Mouse (Mus musculus) kidney, embryonic 14.5 days (tissue): ENCODE measurements around the gene Dydc2. TPM values are rescaled to one million over a fixed set of nuclear protein-coding genes. Genes with fewer than 3 reads are reported as not detected.

Experiments
- ATAC-seq: fragments of 200-750 bp; cut with Nextera tagmentation; 2 replicates; pipeline ENCODE4 v1.8.0; 2017; ENCODE audit warnings: moderate number of reproducible peaks, mild to moderate bottlenecking, moderate TSS enrichment, moderate library complexity; ENCODE audit not compliant: low FRiP score, low TSS enrichment
- H3K27ac ChIP-seq: fragments of 300-500 bp; sonication (generic); 2 replicates; pipeline ENCODE4 v1.5.1; 2014; ENCODE audit warnings: low read depth, mild to moderate bottlenecking, low read length, moderate library complexity, mixed read lengths
- H3K27me3 ChIP-seq: fragments of 300-500 bp; sonication (generic); 2 replicates; pipeline ENCODE4 v1.6.1; 2014; ENCODE audit warnings: mild to moderate bottlenecking, low read length; ENCODE audit not compliant: control insufficient read depth, insufficient read depth
- H3K36me3 ChIP-seq: fragments of 300-500 bp; sonication (generic); 2 replicates; pipeline ENCODE4 v1.6.1; 2014; ENCODE audit warnings: low read length, mixed read lengths; ENCODE audit not compliant: control insufficient read depth, insufficient read depth
- H3K4me1 ChIP-seq: fragments of 300-500 bp; sonication (generic); 2 replicates; pipeline ENCODE4 v1.6.1; 2014; ENCODE audit warnings: low read length, mixed read lengths; ENCODE audit not compliant: control insufficient read depth, insufficient read depth
- H3K4me2 ChIP-seq: fragments of 300-500 bp; sonication (generic); replicated peaks from 2 replicates; pipeline ENCODE4 v1.6.1; 2014; ENCODE audit warnings: low read depth, mild to moderate bottlenecking, low read length
- H3K4me3 ChIP-seq: fragments of 300-500 bp; sonication (generic); 2 replicates; pipeline ENCODE4 v1.5.1; 2014; ENCODE audit warnings: mild to moderate bottlenecking, low read length
- H3K9ac ChIP-seq: fragments of 300-500 bp; sonication (generic); 2 replicates; pipeline ENCODE4 v1.6.1; 2014; ENCODE audit warnings: low read depth, mild to moderate bottlenecking, low read length, moderate library complexity
- H3K9me3 ChIP-seq: fragments of 300-500 bp; sonication (generic); 2 replicates; pipeline ENCODE4 v1.6.1; 2016; ENCODE audit warnings: low read length; ENCODE audit not compliant: control insufficient read depth
- WGBS: fragments of 180-500 bp; shearing (Covaris S2); extraction: QIAGEN DNeasy Blood & Tissue Kit; methylation state at CpG from one replicate; pipeline ENCODE4 v1.1.7; 2014; 5-methylcytosine and 5-hydroxymethylcytosine counted together
- polyA plus RNA-seq: library from polyadenylated mRNA; unstranded; fragments of >200 nt; fragmentation: Nextera tagmentation; extraction: Ambion mirVana; gene quantifications from 2 replicates; pipeline ENCODE4 v1.2.1, GENCODE M21; 2014

Dydc2 gene
- polyA plus RNA-seq, 1 experiment from 2014 or later: not detected

GRCm38 (mm10) chr14:41096296-41096860 lies 27.4 kb upstream of the Dydc2 start:
- Histone ChIP-seq H3K27ac (no peak overlapping the region), H3K27me3 (no peaks in the 10 kb centered on the region), H3K4me3 (no peak overlapping the region), H3K9ac (no peak overlapping the region), H3K36me3 (no peaks in the 10 kb centered on the region), H3K9me3 (no peaks in the 10 kb centered on the region), H3K4me1 (no peaks in the 10 kb centered on the region), H3K4me2 (no peak overlapping the region)
- WGBS: 90% methylated on average over 3 of the region's 3 CpGs
- no peak for ATAC-seq

GRCm38 (mm10) chr14:41094114-41094513 lies 25.1 kb upstream of the Dydc2 start:
- Histone ChIP-seq H3K9me3 (no peaks in the 10 kb centered on the region), H3K36me3 (no peaks in the 10 kb centered on the region), H3K27me3 (no peaks in the 10 kb centered on the region), H3K4me1 (no peaks in the 10 kb centered on the region), H3K27ac (no peak overlapping the region), H3K4me3 (no peak overlapping the region), H3K9ac (no peak overlapping the region), H3K4me2 (no peak overlapping the region)
- ATAC-seq: no peak
- WGBS: 67% methylated on average over 1 of the region's 1 CpGs

DNA sequence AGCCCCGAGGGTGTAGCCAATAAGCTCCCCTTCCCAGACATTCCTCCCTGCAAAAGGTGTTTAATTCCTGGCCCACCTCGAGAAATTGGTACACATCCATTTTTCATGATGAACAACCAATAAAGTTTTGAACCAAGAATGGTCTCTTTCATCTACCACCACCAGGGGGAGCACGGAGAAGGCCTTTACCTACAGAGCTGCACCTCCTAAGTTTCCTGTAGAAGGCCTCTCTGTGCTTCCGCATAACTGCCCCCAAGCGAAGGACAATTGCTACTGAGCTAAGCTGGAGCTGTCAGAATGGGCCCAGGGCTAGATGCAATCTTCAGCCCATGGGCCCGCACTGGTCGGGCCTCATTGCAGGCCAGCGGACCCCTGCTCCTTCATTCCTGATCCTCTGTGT lies 21.8 kb upstream of the Dydc2 start:
- no peak overlapping the region for H3K9ac ChIP-seq
- H3K4me3 ChIP-seq: no peak overlapping the region
- ATAC-seq: no peak
- no peaks in the 10 kb centered on the region for H3K4me1 ChIP-seq
- H3K36me3 ChIP-seq: no peaks in the 10 kb centered on the region
- no peak overlapping the region for H3K4me2 ChIP-seq
- no peaks in the 10 kb centered on the region for H3K27me3 ChIP-seq
- H3K27ac ChIP-seq: no peak overlapping the region
- no peaks in the 10 kb centered on the region for H3K9me3 ChIP-seq
- 53% methylated on average over 8 of the region's 8 CpGs for WGBS

DNA sequence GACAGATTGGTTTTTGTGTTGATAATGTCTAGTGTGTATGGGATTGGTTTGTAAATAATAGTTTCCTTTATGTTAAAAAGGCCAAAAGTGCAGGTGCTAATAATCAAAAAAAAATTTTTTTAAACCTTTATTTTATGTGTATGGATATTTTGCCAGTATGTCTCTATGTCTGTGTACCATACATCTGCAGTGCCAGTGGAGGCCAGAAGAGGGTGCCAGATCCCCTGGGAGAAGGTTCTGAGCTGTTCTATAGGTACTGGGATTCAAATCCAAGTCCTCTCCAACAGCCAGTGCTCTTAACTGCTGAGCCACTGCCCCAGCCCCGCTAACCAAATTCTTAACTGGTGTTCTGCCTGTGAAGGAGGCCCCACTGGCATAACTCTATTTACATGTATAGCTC lies 18.5 kb upstream of the Dydc2 start:
- no peaks in the 10 kb centered on the region for H3K27me3 ChIP-seq
- no peak for ATAC-seq
- no peak overlapping the region for H3K4me3 ChIP-seq
- no peaks in the 10 kb centered on the region for H3K9me3 ChIP-seq
- no peaks in the 10 kb centered on the region for H3K4me1 ChIP-seq
- H3K27ac ChIP-seq: no peak overlapping the region
- no peaks in the 10 kb centered on the region for H3K36me3 ChIP-seq
- H3K9ac ChIP-seq: no peak overlapping the region
- H3K4me2 ChIP-seq: no peak overlapping the region
- 83% methylated on average over 1 of the region's 1 CpGs for WGBS

DNA sequence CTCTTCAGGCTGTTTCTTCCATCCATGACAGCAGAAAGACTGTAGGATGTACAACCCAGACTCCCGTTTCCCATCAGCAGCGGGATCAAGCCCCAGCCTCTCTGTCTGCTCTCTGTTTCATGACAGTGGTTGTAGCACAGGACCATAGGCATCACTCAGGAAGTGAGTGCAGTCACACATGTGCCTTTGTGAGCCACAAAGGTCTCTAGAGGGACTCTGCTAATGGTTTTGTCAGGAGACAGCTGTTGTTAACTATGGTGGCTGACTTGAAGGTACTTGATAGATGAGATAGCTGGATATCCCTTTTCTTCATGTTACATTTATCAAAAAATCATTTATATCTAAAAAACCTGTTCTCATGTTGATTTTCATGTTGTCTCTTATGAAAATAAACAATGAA lies 13.4 kb upstream of the Dydc2 start:
- no peak for ATAC-seq
- Histone ChIP-seq H3K27me3 (no peaks in the 10 kb centered on the region), H3K4me3 (no peak overlapping the region)

DNA sequence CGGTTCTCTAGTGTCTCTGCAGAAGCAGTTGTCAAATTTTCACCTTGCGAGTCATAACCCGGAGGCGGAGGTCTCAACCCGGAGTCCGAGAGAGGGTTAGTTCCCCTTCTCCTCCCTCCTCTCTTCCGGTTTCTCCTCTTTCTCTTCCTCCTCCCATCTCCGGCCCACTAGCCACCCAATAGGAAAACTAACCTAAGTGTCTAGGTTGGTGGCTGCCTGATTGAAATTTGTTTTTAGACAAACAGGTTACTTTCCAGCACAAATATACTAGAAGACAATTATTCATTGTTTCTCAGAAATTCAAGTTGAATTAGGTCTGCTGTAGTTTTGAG lies 3.9 kb upstream of the Dydc2 start:
- Histone ChIP-seq H3K9ac (no peak overlapping the region), H3K4me2 (peak overlapping the region; percentile 49), H3K4me3 (peak overlapping the region; percentile 39), H3K27ac (no peak overlapping the region), H3K27me3 (no peaks in the 10 kb centered on the region), H3K36me3 (no peaks in the 10 kb centered on the region), H3K4me1 (no peaks in the 10 kb centered on the region), H3K9me3 (no peaks in the 10 kb centered on the region)
- WGBS: 1% methylated on average over 8 of the region's 8 CpGs
- ATAC-seq: no peak

More for the DNA sequence above, 13.4 kb upstream of the Dydc2 start:
- Histone ChIP-seq H3K9me3 (no peaks in the 10 kb centered on the region), H3K27ac (no peak overlapping the region), H3K4me1 (no peaks in the 10 kb centered on the region), H3K36me3 (no peaks in the 10 kb centered on the region), H3K9ac (no peak overlapping the region), H3K4me2 (no peak overlapping the region)
- 91% methylated on average over 2 of the region's 2 CpGs for WGBS

- 10% methylated on average over 23 of the region's 23 CpGs for WGBS
- Histone ChIP-seq H3K4me1 (no peaks in the 10 kb centered on the region), H3K9ac (no peak within 1 kb of the TSS)
Measured at GRCm38 (mm10) chr14:41072229-41072943, 3.4 kb upstream of the Dydc2 start, which contains the start of gene Dydc1. TSS of gene Dydc1 (plus strand) at chr14:41072911.

GRCm38 (mm10) chr14:41070343-41070742 lies 1.3 kb upstream of the Dydc2 start:
- Histone ChIP-seq H3K9ac (no peak overlapping the region), H3K4me1 (no peaks in the 10 kb centered on the region), H3K27me3 (no peaks in the 10 kb centered on the region), H3K9me3 (no peaks in the 10 kb centered on the region), H3K4me2 (no peak overlapping the region), H3K4me3 (no peak overlapping the region), H3K27ac (no peak overlapping the region), H3K36me3 (no peaks in the 10 kb centered on the region)
- WGBS: 80% methylated on average over 3 of the region's 3 CpGs
- no peak for ATAC-seq

More at GRCm38 (mm10) chr14:41072229-41072943, 3.4 kb upstream of the Dydc2 start, which contains the start of gene Dydc1:
- Histone ChIP-seq H3K4me3 (peak within 1 kb of the TSS; percentile 39), H3K27ac (no peak within 1 kb of the TSS), H3K4me2 (peak within 1 kb of the TSS; percentile 49), H3K36me3 (no peaks in the 10 kb centered on the region), H3K27me3 (no peaks in the 10 kb centered on the region), H3K9me3 (no peaks in the 10 kb centered on the region)
- peak; percentile 91 for ATAC-seq

DNA sequence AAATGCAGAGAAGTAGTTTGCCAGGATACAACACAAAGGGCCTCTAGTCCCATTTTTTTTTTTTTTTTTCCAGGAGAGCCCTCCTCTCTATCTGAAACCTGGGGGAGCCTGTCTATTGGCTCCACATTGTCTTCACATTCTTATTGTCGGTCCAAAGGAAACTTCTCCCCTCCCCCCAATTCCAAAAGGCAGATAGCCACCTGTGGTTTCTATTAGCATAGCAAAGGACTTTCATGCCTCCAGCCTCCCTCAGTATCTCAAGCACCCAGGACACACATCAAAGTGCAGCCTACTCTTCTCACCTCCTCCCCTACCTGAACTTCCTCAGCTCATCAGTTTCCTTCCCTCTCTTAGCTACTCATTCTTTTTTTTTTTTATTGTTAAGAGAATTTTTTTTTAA lies 2.6 kb downstream of the Dydc2 start:
- Histone ChIP-seq H3K36me3 (no peaks in the 10 kb centered on the region), H3K4me3 (no peak overlapping the region), H3K27ac (no peak overlapping the region), H3K27me3 (no peaks in the 10 kb centered on the region), H3K4me1 (no peaks in the 10 kb centered on the region), H3K9me3 (no peaks in the 10 kb centered on the region), H3K4me2 (no peak overlapping the region), H3K9ac (no peak overlapping the region)
- no peak for ATAC-seq
- WGBS: 13% methylated on average over 1 of the region's 1 CpGs
